Mouse (Mus musculus): ENCODE data around the gene Tnfrsf1b.
"Not testable (repeated sequence)": the region's sequence is repeated elsewhere in the genome, so short reads cannot be mapped to it uniquely, and the experiment has no call there.

GRCm38 (mm10) chr4:145165542-145165941 is 81.1 kb downstream of the Tnfrsf1b start:
- not testable (repeated sequence) for TF ChIP-seq POLR2A (IDR thresholded peaks at IDR 0.05; ENCODE audit: borderline replicate concordance, insufficient read depth, low read length); CTCF (IDR thresholded peaks at IDR 0.05; ENCODE audit: borderline replicate concordance, insufficient read depth, low read depth, low read length)

Data from cerebellum, adult 2 months (tissue).